Mouse (Mus musculus) midbrain, embryonic 12.5 days (tissue): Measurements from ENCODE around the gene Vsx1. TPM values are rescaled to one million over a fixed set of nuclear protein-coding genes. Genes with fewer than 3 reads are reported as not detected.

Experiments
- ATAC-seq: fragments of 200-750 bp; cut with Nextera tagmentation; 2 replicates; pipeline ENCODE4 v1.8.0; 2017; ENCODE audit warnings: low read depth, moderate TSS enrichment, moderate library complexity; ENCODE audit not compliant: low FRiP score
- H3K27ac ChIP-seq: fragments of 300-500 bp; sonication (generic); replicated peaks from 2 replicates; pipeline ENCODE4 v1.5.1; 2016; ENCODE audit warnings: mild to moderate bottlenecking
- H3K27me3 ChIP-seq: fragments of 300-500 bp; sonication (generic); 2 replicates; pipeline ENCODE4 v1.6.1; 2016; ENCODE audit warnings: mild to moderate bottlenecking
- H3K36me3 ChIP-seq: fragments of 300-500 bp; sonication (generic); 2 replicates; pipeline ENCODE4 v1.6.1; 2016
- H3K4me1 ChIP-seq: fragments of 300-500 bp; sonication (generic); 2 replicates; pipeline ENCODE4 v1.6.1; 2016
- H3K4me2 ChIP-seq: fragments of 300-500 bp; sonication (generic); replicated peaks from 2 replicates; pipeline ENCODE4 v1.6.1; 2016; ENCODE audit warnings: mild to moderate bottlenecking, moderate library complexity
- H3K4me3 ChIP-seq: fragments of 300-500 bp; sonication (generic); 2 replicates; pipeline ENCODE4 v1.5.1; 2016; ENCODE audit warnings: mild to moderate bottlenecking
- H3K9ac ChIP-seq: fragments of 300-500 bp; sonication (generic); replicated peaks from 2 replicates; pipeline ENCODE4 v1.6.1; 2016; ENCODE audit warnings: mild to moderate bottlenecking, moderate library complexity
- H3K9me3 ChIP-seq: fragments of 300-500 bp; sonication (generic); 2 replicates; pipeline ENCODE4 v1.6.1; 2016; ENCODE audit warnings: mild to moderate bottlenecking
- WGBS: fragments of 180-500 bp; shearing (Covaris S2); methylation state at CpG from one replicate; pipeline ENCODE4 v1.1.7; 2016; 5-methylcytosine and 5-hydroxymethylcytosine counted together
- polyA plus RNA-seq: library from polyadenylated mRNA; unstranded; fragments of >200 nt; fragmentation: Nextera tagmentation; extraction: Ambion mirVana; gene quantifications from 2 replicates; pipeline ENCODE4 v1.2.1, GENCODE M21; 2016

The Vsx1 gene
- polyA plus RNA-seq, result 0.09 and 0.13 TPM in 2 replicates

GRCm38 (mm10) chr2:150689223-150689800, at the start of gene Vsx1:
Gene Vsx1, minus strand, starts transcription at chr2:150689360.
- H3K27ac ChIP-seq, result no peak within 1 kb of the TSS
- peaks cover 80% of the 10 kb centered on the region for H3K27me3 ChIP-seq
- ATAC-seq, result no peak
- no peaks in the 10 kb centered on the region for H3K9me3 ChIP-seq
- 52% methylated on average over 16 of the region's 16 CpGs for WGBS
- no peaks in the 10 kb centered on the region for H3K36me3 ChIP-seq
- peak within 1 kb of the TSS; percentile 49 for H3K9ac ChIP-seq
- H3K4me3 ChIP-seq, result peak within 1 kb of the TSS; percentile 45
- peak within 1 kb of the TSS; percentile 78 for H3K4me2 ChIP-seq
- peaks cover 12% of the 10 kb centered on the region for H3K4me1 ChIP-seq

GRCm38 (mm10) chr2:150737881-150738280, 48.7 kb upstream of the Vsx1 start:
- no peak for ATAC-seq

GRCm38 (mm10) chr2:150735756-150736576, 46.8 kb upstream of the Vsx1 start:
- peak; percentile 94 for ATAC-seq
- Histone ChIP-seq H3K4me3 (no peak overlapping the region), H3K27ac (peak overlapping the region; percentile 35; the same call in 1 of the 2 replicates), H3K9ac (no peak overlapping the region), H3K27me3 (no peaks in the 10 kb centered on the region), H3K36me3 (no peaks in the 10 kb centered on the region), H3K9me3 (no peaks in the 10 kb centered on the region), H3K4me1 (peaks cover 7% of the 10 kb centered on the region), H3K4me2 (peak overlapping the region; percentile 36)
- WGBS, result 30% methylated on average over 11 of the region's 11 CpGs

More at GRCm38 (mm10) chr2:150737881-150738280, 48.7 kb upstream of the Vsx1 start:
- Histone ChIP-seq H3K9ac (no peak overlapping the region), H3K9me3 (no peaks in the 10 kb centered on the region), H3K27ac (no peak overlapping the region), H3K27me3 (peaks cover 4% of the 10 kb centered on the region; the same call in 1 of the 2 replicates), H3K4me3 (no peak overlapping the region), H3K4me2 (no peak overlapping the region), H3K36me3 (no peaks in the 10 kb centered on the region), H3K4me1 (peaks cover 7% of the 10 kb centered on the region)
- WGBS, result 78% methylated on average over 9 of the region's 9 CpGs

- WGBS, result 84% methylated on average over 4 of the region's 4 CpGs
- Histone ChIP-seq H3K4me1 (no peaks in the 10 kb centered on the region), H3K9me3 (no peaks in the 10 kb centered on the region), H3K4me3 (no peak overlapping the region), H3K27ac (no peak overlapping the region), H3K36me3 (no peaks in the 10 kb centered on the region), H3K9ac (no peak overlapping the region), H3K4me2 (no peak overlapping the region), H3K27me3 (no peaks in the 10 kb centered on the region)
- no peak for ATAC-seq
Observed at GRCm38 (mm10) chr2:150712167-150712674, 23.1 kb upstream of the Vsx1 start.

- H3K27me3 ChIP-seq, result peaks cover 63% of the 10 kb centered on the region
- no peak overlapping the region for H3K9ac ChIP-seq
- H3K27ac ChIP-seq, result no peak overlapping the region
- peaks cover 12% of the 10 kb centered on the region for H3K4me1 ChIP-seq
- WGBS, result 77% methylated on average over 6 of the region's 6 CpGs
- no peak overlapping the region for H3K4me3 ChIP-seq
- no peaks in the 10 kb centered on the region for H3K36me3 ChIP-seq
- ATAC-seq, result no peak
- no peaks in the 10 kb centered on the region for H3K9me3 ChIP-seq
- no peak overlapping the region for H3K4me2 ChIP-seq
Observed at GRCm38 (mm10) chr2:150691481-150692170, 2.5 kb upstream of the Vsx1 start.

GRCm38 (mm10) chr2:150690216-150690615, 1.1 kb upstream of the Vsx1 start:
- Histone ChIP-seq H3K27me3 (peaks cover 76% of the 10 kb centered on the region), H3K4me3 (no peak overlapping the region)

GRCm38 (mm10) chr2:150688541-150689186, 496 bp downstream of the Vsx1 start:
- Histone ChIP-seq H3K9me3 (no peaks in the 10 kb centered on the region), H3K27me3 (peaks cover 81% of the 10 kb centered on the region), H3K4me3 (peak overlapping the region; percentile 45), H3K9ac (peak overlapping the region; percentile 49), H3K4me2 (peak overlapping the region; percentile 78), H3K27ac (no peak overlapping the region), H3K4me1 (peaks cover 12% of the 10 kb centered on the region), H3K36me3 (no peaks in the 10 kb centered on the region)
- 1% methylated on average over 42 of the region's 44 CpGs for WGBS
- peak; percentile 52 for ATAC-seq

More at GRCm38 (mm10) chr2:150690216-150690615, 1.1 kb upstream of the Vsx1 start:
- no peak overlapping the region for H3K9ac ChIP-seq
- no peak for ATAC-seq
- no peak overlapping the region for H3K27ac ChIP-seq
- H3K9me3 ChIP-seq, result no peaks in the 10 kb centered on the region
- 1% methylated on average over 11 of the region's 11 CpGs for WGBS
- H3K36me3 ChIP-seq, result no peaks in the 10 kb centered on the region
- no peak overlapping the region for H3K4me2 ChIP-seq
- H3K4me1 ChIP-seq, result peaks cover 12% of the 10 kb centered on the region

- ATAC-seq, result no peak; the same call in 1 of the 2 replicates
- WGBS, result 6% methylated on average over 23 of the region's 23 CpGs
Observed at GRCm38 (mm10) chr2:150687871-150688540, 1.2 kb downstream of the Vsx1 start.

GRCm38 (mm10) chr2:150685389-150685788, 3.8 kb downstream of the Vsx1 start:
- Histone ChIP-seq H3K27ac (no peak overlapping the region), H3K4me3 (no peak overlapping the region), H3K36me3 (no peaks in the 10 kb centered on the region), H3K27me3 (peaks cover 54% of the 10 kb centered on the region), H3K4me2 (no peak overlapping the region), H3K9me3 (no peaks in the 10 kb centered on the region), H3K9ac (no peak overlapping the region), H3K4me1 (peaks cover 12% of the 10 kb centered on the region)
- 87% methylated on average over 9 of the region's 9 CpGs for WGBS
- ATAC-seq, result no peak

More at GRCm38 (mm10) chr2:150687871-150688540, 1.2 kb downstream of the Vsx1 start:
- Histone ChIP-seq H3K4me2 (peak overlapping the region; percentile 78), H3K36me3 (no peaks in the 10 kb centered on the region), H3K4me3 (peak overlapping the region; percentile 45), H3K9me3 (no peaks in the 10 kb centered on the region), H3K27ac (no peak overlapping the region), H3K27me3 (peaks cover 80% of the 10 kb centered on the region), H3K4me1 (peaks cover 12% of the 10 kb centered on the region), H3K9ac (peak overlapping the region; percentile 49; the same call in 1 of the 2 replicates)

- Histone ChIP-seq H3K4me3 (no peak overlapping the region), H3K36me3 (no peaks in the 10 kb centered on the region), H3K27me3 (peaks cover 45% of the 10 kb centered on the region), H3K9me3 (no peaks in the 10 kb centered on the region), H3K4me2 (no peak overlapping the region), H3K27ac (no peak overlapping the region), H3K9ac (no peak overlapping the region), H3K4me1 (peaks cover 10% of the 10 kb centered on the region)
- no peak for ATAC-seq
- WGBS, result 86% methylated on average over 12 of the region's 12 CpGs
Observed at GRCm38 (mm10) chr2:150684451-150684850, 4.7 kb downstream of the Vsx1 start.

GRCm38 (mm10) chr2:150681581-150681980, 7.6 kb downstream of the Vsx1 start:
- Histone ChIP-seq H3K36me3 (no peaks in the 10 kb centered on the region), H3K4me1 (no peaks in the 10 kb centered on the region), H3K4me3 (no peak overlapping the region), H3K27ac (no peak overlapping the region), H3K27me3 (peaks cover 23% of the 10 kb centered on the region), H3K9me3 (no peaks in the 10 kb centered on the region), H3K9ac (no peak overlapping the region), H3K4me2 (no peak overlapping the region)
- WGBS, result 72% methylated on average over 4 of the region's 4 CpGs
- no peak for ATAC-seq
